ENCODE assay signal across 27 mouse cellular contexts in genomic region chr17:53656369-53656860, GRCm38 (mm10). TPM values are rescaled to one million over a fixed set of nuclear protein-coding genes. Genes with fewer than 3 reads are reported as not detected.
DNase-seq lines count a peak whose midpoint lies in the region; TF ChIP-seq lines count a peak whose summit lies in the region.
"Had no signal": no experiment of that assay in that cellular context is flagged by ENCODE, and none has a peak within 500 bp of the region (broad histone marks: within the 10 kb centered on the region; RNA-seq: fewer than 3 reads in every experiment).

No protein-coding gene starts in this region.

- no peak overlapping the region for H3K4me3 ChIP-seq in liver, adult 2 months (ENCODE audit: insufficient read depth, low read depth, low read length)
- H3K4me3 ChIP-seq: embryonic facial prominence, embryonic 10.5 days; embryonic facial prominence, embryonic 13.5 days; erythroblast, embryonic 14.5 days; forebrain, embryonic 12.5 days; forebrain, embryonic 15.5 days; heart, adult 2 months; heart, embryonic 10.5 days; heart, embryonic 13.5 days; hindbrain, embryonic 12.5 days; hindbrain, embryonic 15.5 days had no signal

- H3K27ac ChIP-seq in liver, adult 2 months (replicated peaks; ENCODE audit: insufficient read depth, low read depth, low read length): peak overlapping the region; percentile 58
- H3K27ac ChIP-seq: embryonic facial prominence, embryonic 10.5 days; embryonic facial prominence, embryonic 13.5 days; forebrain, embryonic 12.5 days; forebrain, embryonic 15.5 days; heart, adult 2 months; heart, embryonic 10.5 days; heart, embryonic 13.5 days; hindbrain, embryonic 12.5 days; hindbrain, embryonic 15.5 days had no signal

- no peaks in the 10 kb centered on the region for H3K79me2 ChIP-seq in liver, adult 2 months (ENCODE audit: control insufficient read depth, insufficient read depth, low read length)

- peaks cover 20% of the 10 kb centered on the region for H3K4me1 ChIP-seq in liver, adult 2 months (ENCODE audit: control insufficient read depth, insufficient read depth, low read length)
- H3K4me1 ChIP-seq: embryonic facial prominence, embryonic 10.5 days; embryonic facial prominence, embryonic 13.5 days; heart, embryonic 10.5 days; hindbrain, embryonic 12.5 days had no signal

- DNase-seq in liver, adult 2 months (ENCODE audit: extremely low read depth, low read depth, low spot score): peak; percentile 40
- DNase-seq in liver (no peak), ES-CJ7 (ENCODE audit: low read depth, low spot score) (peak; percentile 63), R1 (ENCODE audit: low read depth, low spot score) (peak; percentile 76)
- no peak for DNase-seq in left cerebral cortex, adult 11 months (ENCODE audit: low spot score)
- DNase-seq in kidney, postnatal 25 days: no peak
- DNase-seq: adrenal gland, adult 8-10 months; adrenal gland, postnatal 25 days; B cell, adult 2 months; cerebellum, adult 11-12 months; cerebellum, adult 8-10 months; cerebellum, postnatal 10 days; cerebellum, postnatal 36 days; embryo, embryonic 11 days; gastrocnemius, postnatal 25 days; heart, adult 2 months had no signal

- TF ChIP-seq POLR2A in liver, adult 2 months (IDR thresholded peaks at IDR 0.05; ENCODE audit: extremely low read depth, insufficient read depth, low read length): no peak

- WGBS in liver, adult 2 months: 71% methylated on average over 6 of the region's 6 CpGs

- peaks cover 60% of the 10 kb centered on the region for H3K36me3 ChIP-seq in liver, adult 2 months (ENCODE audit: control insufficient read depth, insufficient read depth, low read length)

- no peak for TF ChIP-seq CTCF in liver, adult 2 months (IDR thresholded peaks at IDR 0.05; ENCODE audit: low read depth, low read length)

- H3K27me3 ChIP-seq in liver, adult 2 months (ENCODE audit: control insufficient read depth, insufficient read depth, low read length): no peaks in the 10 kb centered on the region
- H3K27me3 ChIP-seq: CH12.LX; embryonic facial prominence, embryonic 13.5 days; forebrain, embryonic 12.5 days; forebrain, embryonic 15.5 days; heart, embryonic 13.5 days; hindbrain, embryonic 12.5 days; hindbrain, embryonic 15.5 days had no signal

- H3K9ac ChIP-seq in liver, adult 2 months (ENCODE audit: low read depth, low read length): no peak overlapping the region
- H3K9ac ChIP-seq: embryonic facial prominence, embryonic 13.5 days; forebrain, embryonic 12.5 days; forebrain, embryonic 15.5 days; heart, embryonic 13.5 days; hindbrain, embryonic 12.5 days; hindbrain, embryonic 15.5 days had no signal

RNA-seq across cellular contexts. Expression of gene Sgo1, which starts 32.7 kb away (rescaled TPM):
- 0.18 and 0.20 TPM in 2 replicates for total RNA-seq in liver, adult 2 months (2014; rRNA removed)
- polyA plus RNA-seq in liver, adult 2 months (2012; rRNA removed): not detected in 2 replicates
- total RNA-seq: gastrocnemius, adult 8-10 months had no signal

Comparison
In these comparisons a context has a peak if more than half of its experiments do, and no peak if none do; other contexts are left out.
1. DNase-seq: peak in liver, adult 2 months (single experiment), ES-CJ7 (single experiment) and R1 (single experiment); none in liver (single experiment), left cerebral cortex, adult 11 months (single experiment) and kidney, postnatal 25 days (0 of 2).